Mouse (Mus musculus) heart, adult 2 months (tissue): Measurements from ENCODE around the gene Itpa.

Experiments
- CTCF ChIP-seq: fragments of 200-600 bp; IDR thresholded peaks from 2 replicates; pipeline ENCODE4 v1.8.1; 2022; ENCODE audit warnings: antibody characterized with exemption, mild to moderate bottlenecking, moderate library complexity
- POLR2A ChIP-seq: fragments of 200-500 bp; IDR thresholded peaks from 2 replicates; pipeline ENCODE4 v1.6.1; 2011; ENCODE audit warnings: mild to moderate bottlenecking, low read depth, low read length, control low read depth; ENCODE audit not compliant: insufficient read depth

GRCm38 (mm10) chr2:130689011-130689410 lies 21.6 kb downstream of the Itpa start:
- TF ChIP-seq POLR2A = no peak
- TF ChIP-seq CTCF = no peak
